Mouse (Mus musculus) erythroblast, embryonic 14.5 days (primary cell): ENCODE data around the gene Clec2d. TPM values are rescaled to one million over a fixed set of nuclear protein-coding genes. Genes with fewer than 3 reads are reported as not detected.
"Not testable (repeated sequence)": the region's sequence is repeated elsewhere in the genome, so short reads cannot be mapped to it uniquely, and the experiment has no call there.

Source experiments
- H3K27me3 ChIP-seq: 2 replicates; pipeline ENCODE4 v1.6.1; 2012; ENCODE audit warnings: inconsistent platforms; ENCODE audit not compliant: control insufficient read depth
- H3K36me3 ChIP-seq: 2 replicates; pipeline ENCODE4 v1.6.1; 2012; ENCODE audit warnings: mild to moderate bottlenecking, inconsistent platforms; ENCODE audit not compliant: control insufficient read depth
- H3K4me1 ChIP-seq: 2 replicates; pipeline ENCODE4 v1.6.1; 2012; ENCODE audit warnings: inconsistent platforms; ENCODE audit not compliant: control insufficient read depth
- H3K4me3 ChIP-seq: replicated peaks from 2 replicates; pipeline ENCODE3; 2012; ENCODE audit warnings: moderate library complexity, mild to moderate bottlenecking, inconsistent platforms
- H3K9me3 ChIP-seq: 2 replicates; pipeline ENCODE4 v1.6.1; 2012; ENCODE audit warnings: low read length, inconsistent platforms, mixed read lengths; ENCODE audit not compliant: control insufficient read depth
- GATA1 ChIP-seq: IDR thresholded peaks from 2 replicates; pipeline ENCODE4 v1.6.1; 2012; ENCODE audit warnings: low read length, inconsistent platforms, mixed read lengths
- TAL1 ChIP-seq: IDR thresholded peaks from 3 replicates; pipeline ENCODE4 v1.6.1; 2012; ENCODE audit warnings: low read length, inconsistent platforms, mixed read lengths
- polyA plus RNA-seq: library from polyadenylated mRNA; stranded (reverse); fragments of >175 nt; gene quantifications from 2 replicates; pipeline ENCODE4 v1.2.3, GENCODE M21; 2012

Clec2d gene
- polyA plus RNA-seq, 1 experiment: not detected

- Histone ChIP-seq H3K4me1 (peaks cover 8% of the 10 kb centered on the region), H3K4me3 (no peak overlapping the region), H3K9me3 (no peaks in the 10 kb centered on the region), H3K27me3 (no peaks in the 10 kb centered on the region), H3K36me3 (peaks cover 17% of the 10 kb centered on the region)
- TF ChIP-seq GATA1: no peak
- no peak for TF ChIP-seq TAL1
These were observed 4.4 kb downstream of the Clec2d start for GRCm38 (mm10) chr6:129184788-129185187.

- Histone ChIP-seq H3K9me3 (no peaks in the 10 kb centered on the region), H3K4me3 (no peak overlapping the region), H3K36me3 (peaks cover 17% of the 10 kb centered on the region), H3K4me1 (peaks cover 2% of the 10 kb centered on the region; the same call in 1 of the 2 replicates), H3K27me3 (no peaks in the 10 kb centered on the region)
- TF ChIP-seq TAL1 (no peak), GATA1 (no peak)
These were observed 5.6 kb downstream of the Clec2d start for GRCm38 (mm10) chr6:129186022-129186421.

GRCm38 (mm10) chr6:129186457-129187199 is 6.2 kb downstream of the Clec2d start:
- Histone ChIP-seq H3K4me1 (peaks cover 2% of the 10 kb centered on the region; the same call in 1 of the 2 replicates), H3K27me3 (no peaks in the 10 kb centered on the region), H3K9me3 (no peaks in the 10 kb centered on the region), H3K36me3 (peaks cover 17% of the 10 kb centered on the region), H3K4me3 (no peak overlapping the region)
- no peak for TF ChIP-seq TAL1

GRCm38 (mm10) chr6:129187200-129187651 is 6.8 kb downstream of the Clec2d start:
- Histone ChIP-seq H3K4me3 (no peak overlapping the region), H3K9me3 (no peaks in the 10 kb centered on the region)
- TF ChIP-seq TAL1 (no peak), GATA1 (no peak)

GRCm38 (mm10) chr6:129187816-129188215 is 7.4 kb downstream of the Clec2d start:
- H3K9me3 ChIP-seq, H3K4me1 ChIP-seq, H3K4me3 ChIP-seq, H3K27me3 ChIP-seq: not testable (repeated sequence)
- H3K36me3 ChIP-seq: peaks cover 17% of the 10 kb centered on the region

More at GRCm38 (mm10) chr6:129187200-129187651, 6.8 kb downstream of the Clec2d start:
- Histone ChIP-seq H3K27me3 (no peaks in the 10 kb centered on the region), H3K36me3 (peaks cover 17% of the 10 kb centered on the region), H3K4me1 (no peaks in the 10 kb centered on the region)

- H3K4me3 ChIP-seq: no peak overlapping the region
- no peaks in the 10 kb centered on the region for H3K27me3 ChIP-seq
- no peaks in the 10 kb centered on the region for H3K9me3 ChIP-seq
- no peaks in the 10 kb centered on the region for H3K36me3 ChIP-seq
- H3K4me1 ChIP-seq: no peaks in the 10 kb centered on the region
- TF ChIP-seq TAL1: no peak
- no peak for TF ChIP-seq GATA1
These were observed 13.0 kb downstream of the Clec2d start for GRCm38 (mm10) chr6:129193431-129193830.

GRCm38 (mm10) chr6:129200066-129200465 is 19.7 kb downstream of the Clec2d start:
- H3K9me3 ChIP-seq, H3K36me3 ChIP-seq, H3K4me3 ChIP-seq, H3K4me1 ChIP-seq, H3K27me3 ChIP-seq: not testable (repeated sequence)

GRCm38 (mm10) chr6:129202306-129202705 is 21.9 kb downstream of the Clec2d start:
- Histone ChIP-seq H3K36me3 (no peaks in the 10 kb centered on the region), H3K9me3 (no peaks in the 10 kb centered on the region; the same call in 1 of the 2 replicates), H3K4me1 (no peaks in the 10 kb centered on the region), H3K27me3 (no peaks in the 10 kb centered on the region), H3K4me3 (no peak overlapping the region)
- TF ChIP-seq TAL1 (no peak), GATA1 (no peak)

- no peaks in the 10 kb centered on the region; the same call in 1 of the 2 replicates for H3K9me3 ChIP-seq
- H3K4me1 ChIP-seq: no peaks in the 10 kb centered on the region
- no peaks in the 10 kb centered on the region for H3K27me3 ChIP-seq
- no peaks in the 10 kb centered on the region for H3K36me3 ChIP-seq
- TF ChIP-seq TAL1 (no peak), GATA1 (no peak)
- no peak overlapping the region for H3K4me3 ChIP-seq
These were observed 23.9 kb downstream of the Clec2d start for GRCm38 (mm10) chr6:129204342-129204741.

GRCm38 (mm10) chr6:129204838-129205237 is 24.4 kb downstream of the Clec2d start:
- H3K9me3 ChIP-seq: no peaks in the 10 kb centered on the region; the same call in 1 of the 2 replicates
- H3K4me1 ChIP-seq: no peaks in the 10 kb centered on the region
- no peaks in the 10 kb centered on the region for H3K36me3 ChIP-seq
- TF ChIP-seq TAL1: no peak
- TF ChIP-seq GATA1: no peak
- H3K4me3 ChIP-seq: no peak overlapping the region
- no peaks in the 10 kb centered on the region for H3K27me3 ChIP-seq
